Mouse (Mus musculus) stomach, embryonic 16.5 days (tissue): ENCODE results near the gene Sptssb. TPM values are rescaled to one million over a fixed set of nuclear protein-coding genes. Genes with fewer than 3 reads are reported as not detected.

ENCODE experiments used
- ATAC-seq: fragments of 200-750 bp; cut with Nextera tagmentation; 2 replicates; pipeline ENCODE4 v1.8.0; 2017; ENCODE audit warnings: moderate number of reproducible peaks, moderate TSS enrichment; ENCODE audit not compliant: insufficient read depth, low FRiP score
- H3K27ac ChIP-seq: fragments of 300-500 bp; sonication (generic); 2 replicates; pipeline ENCODE4 v1.5.1; 2014; ENCODE audit warnings: low read length
- H3K27me3 ChIP-seq: fragments of 300-500 bp; sonication (generic); 2 replicates; pipeline ENCODE4 v1.6.1; 2014; ENCODE audit warnings: low read length, control low read depth, mixed read lengths; ENCODE audit not compliant: control insufficient read depth, insufficient read depth
- H3K36me3 ChIP-seq: fragments of 300-500 bp; sonication (generic); 2 replicates; pipeline ENCODE4 v1.6.1; 2014; ENCODE audit warnings: low read length; ENCODE audit not compliant: control insufficient read depth, insufficient read depth
- H3K4me1 ChIP-seq: fragments of 300-500 bp; sonication (generic); 2 replicates; pipeline ENCODE4 v1.6.1; 2014; ENCODE audit warnings: low read length, control low read depth, mixed read lengths; ENCODE audit not compliant: control insufficient read depth, insufficient read depth
- H3K4me2 ChIP-seq: fragments of 300-500 bp; sonication (generic); 2 replicates; pipeline ENCODE4 v1.6.1; 2014; ENCODE audit warnings: low read depth, low read length, mixed read lengths
- H3K4me3 ChIP-seq: fragments of 300-500 bp; sonication (generic); replicated peaks from 2 replicates; pipeline ENCODE4 v1.5.1; 2014; ENCODE audit warnings: mild to moderate bottlenecking, low read length
- H3K9ac ChIP-seq: fragments of 300-500 bp; sonication (generic); 2 replicates; pipeline ENCODE4 v1.6.1; 2014; ENCODE audit warnings: low read length
- H3K9me3 ChIP-seq: fragments of 300-500 bp; sonication (generic); replicated peaks from 2 replicates; pipeline ENCODE4 v1.6.1; 2016; ENCODE audit warnings: low read length, control low read depth; ENCODE audit not compliant: control insufficient read depth
- WGBS: fragments of 180-500 bp; shearing (Covaris S2); extraction: QIAGEN DNeasy Blood & Tissue Kit; methylation state at CpG from one replicate; pipeline ENCODE4 v1.1.7; 2014; 5-methylcytosine and 5-hydroxymethylcytosine counted together
- polyA plus RNA-seq: library from polyadenylated mRNA; unstranded; fragments of >200 nt; fragmentation: Nextera tagmentation; extraction: Ambion mirVana; gene quantifications from 2 replicates; pipeline ENCODE4 v1.2.1, GENCODE M21; 2015

The Sptssb gene
- polyA plus RNA-seq, 1 experiment from 2014 or later = 60.5 TPM

DNA sequence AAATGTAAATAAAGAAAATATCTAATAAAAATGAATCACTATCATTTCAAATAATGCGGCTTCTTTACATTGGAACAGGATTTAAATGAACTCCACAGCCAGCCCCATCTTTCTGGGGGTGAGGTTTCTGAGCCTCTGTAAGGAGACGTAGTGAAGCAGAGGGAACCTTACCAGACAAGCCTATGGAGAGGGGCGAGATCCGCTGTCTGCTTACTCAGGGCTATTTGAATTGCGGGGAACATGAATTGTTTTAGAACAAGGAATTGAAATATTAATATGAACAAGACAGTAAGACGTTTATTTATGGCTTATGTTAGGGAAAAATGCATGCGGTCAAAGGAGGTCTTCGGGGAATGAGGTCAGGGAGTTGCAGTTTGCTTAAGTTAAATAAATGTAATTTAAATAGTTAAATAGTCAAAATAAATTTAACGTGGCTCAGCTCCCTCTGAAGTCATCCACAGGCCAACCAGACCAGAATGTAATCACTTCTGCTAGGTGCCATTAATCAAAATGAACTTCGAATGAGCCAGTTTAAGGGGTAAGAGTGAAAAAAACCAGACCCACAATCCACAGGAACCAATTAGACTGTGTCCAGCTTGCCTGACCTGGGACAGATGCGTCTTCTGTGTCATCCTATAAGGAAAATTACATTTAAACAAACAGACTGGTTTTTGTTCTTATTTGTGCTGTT is 46.6 kb downstream of the Sptssb start:
- Histone ChIP-seq H3K27ac (no peak overlapping the region), H3K9me3 (no peaks in the 10 kb centered on the region), H3K9ac (no peak overlapping the region), H3K4me2 (no peak overlapping the region), H3K4me3 (no peak overlapping the region), H3K36me3 (no peaks in the 10 kb centered on the region), H3K4me1 (no peaks in the 10 kb centered on the region; the same call in 1 of the 2 replicates), H3K27me3 (no peaks in the 10 kb centered on the region)
- 21% methylated on average over 11 of the region's 11 CpGs for WGBS
- ATAC-seq = peak; percentile 57; the same call in 1 of the 2 replicates

DNA sequence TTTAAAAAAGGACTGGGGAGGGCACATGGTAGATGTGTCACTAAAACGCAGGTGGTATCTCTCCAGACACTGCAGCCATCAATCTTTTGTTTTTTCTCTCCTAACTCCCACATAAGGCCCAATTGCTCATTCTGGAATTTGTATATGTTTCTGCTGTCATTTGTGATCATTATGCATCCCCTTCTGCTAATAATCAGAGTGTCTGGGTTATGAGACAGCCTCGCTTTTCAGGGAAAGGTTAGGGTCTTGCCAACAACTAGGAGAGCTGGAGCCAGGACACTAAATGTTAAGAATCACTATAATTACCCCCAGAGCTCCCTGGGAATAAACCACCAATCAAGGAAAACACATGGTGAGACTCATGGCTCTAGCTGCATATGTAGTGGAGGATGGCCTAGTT is 47.3 kb downstream of the Sptssb start:
- no peak overlapping the region for H3K9ac ChIP-seq
- WGBS = 38% methylated on average over 2 of the region's 2 CpGs
- H3K9me3 ChIP-seq = no peaks in the 10 kb centered on the region
- 0 out of 2 replicates have a peak, but pooled peaks have one; percentile 39 for ATAC-seq
- H3K36me3 ChIP-seq = no peaks in the 10 kb centered on the region
- no peak overlapping the region for H3K27ac ChIP-seq
- no peaks in the 10 kb centered on the region for H3K27me3 ChIP-seq
- H3K4me1 ChIP-seq = no peaks in the 10 kb centered on the region; the same call in 1 of the 2 replicates
- H3K4me3 ChIP-seq = no peak overlapping the region
- H3K4me2 ChIP-seq = no peak overlapping the region

DNA sequence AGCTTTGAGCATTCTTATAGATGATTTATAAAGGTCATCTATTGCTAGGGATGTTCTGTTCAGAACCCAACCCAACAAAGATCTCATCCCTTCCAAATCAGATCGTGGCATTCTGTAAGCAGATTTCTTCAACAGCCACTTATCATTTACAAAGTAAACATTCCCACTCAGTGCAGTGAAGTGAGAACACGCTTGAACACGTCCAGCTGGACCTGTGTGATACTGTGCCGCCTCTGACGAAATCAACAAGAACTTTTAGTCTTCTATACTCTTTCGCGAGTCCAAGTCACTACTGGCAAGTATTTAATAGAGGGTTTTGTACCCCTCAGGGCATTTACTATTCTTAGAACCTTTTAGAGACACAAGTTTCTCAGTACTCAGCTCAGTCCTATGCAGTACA is 51.3 kb downstream of the Sptssb start:
- H3K27ac ChIP-seq = no peak overlapping the region
- H3K27me3 ChIP-seq = no peaks in the 10 kb centered on the region
- H3K4me1 ChIP-seq = no peaks in the 10 kb centered on the region; the same call in 1 of the 2 replicates
- H3K4me3 ChIP-seq = no peak overlapping the region
- H3K4me2 ChIP-seq = no peak overlapping the region
- H3K9ac ChIP-seq = no peak overlapping the region
- no peaks in the 10 kb centered on the region for H3K9me3 ChIP-seq
- 41% methylated on average over 7 of the region's 7 CpGs for WGBS
- H3K36me3 ChIP-seq = no peaks in the 10 kb centered on the region
- peak; percentile 58 for ATAC-seq

DNA sequence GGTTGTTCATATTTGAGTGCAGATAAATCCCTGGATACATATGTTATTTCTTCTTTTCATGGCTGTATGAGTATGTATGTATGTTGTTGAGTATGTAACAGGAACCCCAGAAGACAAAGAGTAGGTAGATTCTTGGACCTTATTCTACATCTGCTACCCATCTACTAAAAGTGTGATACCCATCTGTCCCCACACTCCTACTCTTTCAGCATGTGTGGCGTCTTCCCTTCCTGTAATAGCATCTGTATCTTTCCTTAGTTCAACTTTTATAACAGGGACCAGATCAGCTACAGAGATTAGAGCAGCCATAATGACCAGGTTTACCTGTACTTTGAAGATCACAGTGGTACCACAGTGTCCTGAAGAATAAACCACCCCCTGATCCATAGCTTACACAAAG is 56.6 kb downstream of the Sptssb start:
- peaks cover 4% of the 10 kb centered on the region; the same call in 1 of the 2 replicates for H3K4me1 ChIP-seq
- H3K36me3 ChIP-seq = no peaks in the 10 kb centered on the region
- H3K27ac ChIP-seq = no peak overlapping the region
- 95% methylated on average over 1 of the region's 1 CpGs for WGBS
- H3K9ac ChIP-seq = no peak overlapping the region
- no peaks in the 10 kb centered on the region for H3K27me3 ChIP-seq
- no peak for ATAC-seq
- no peak overlapping the region for H3K4me2 ChIP-seq
- H3K9me3 ChIP-seq = no peaks in the 10 kb centered on the region
- no peak overlapping the region for H3K4me3 ChIP-seq

DNA sequence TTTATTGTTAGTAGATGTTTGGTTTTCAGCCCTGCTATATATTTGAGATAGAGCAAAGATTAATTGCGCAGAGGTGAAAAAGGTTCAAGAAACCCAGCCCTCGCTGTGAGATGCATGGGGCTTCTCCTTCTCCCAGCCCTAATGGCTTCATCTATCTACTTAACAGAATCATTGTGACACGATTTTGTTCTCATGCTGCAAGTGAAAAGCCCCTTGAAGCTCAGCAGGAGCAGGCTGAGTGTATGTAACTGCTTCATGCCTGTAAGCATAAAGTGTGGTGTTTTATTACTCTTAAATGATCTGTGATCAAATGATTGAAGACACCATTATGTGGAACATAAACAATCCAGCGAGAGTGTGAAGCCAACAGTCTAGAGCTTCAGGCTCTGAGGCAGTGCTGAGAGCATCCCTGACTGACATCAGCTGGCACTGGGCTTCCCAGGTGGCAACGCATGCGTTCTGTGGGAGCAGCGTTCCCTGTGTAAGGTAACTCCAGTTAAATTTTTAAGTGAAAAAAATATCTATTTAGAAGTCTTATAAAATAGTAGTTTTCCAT is 58.8 kb downstream of the Sptssb start:
- Histone ChIP-seq H3K27me3 (no peaks in the 10 kb centered on the region), H3K9ac (no peak overlapping the region), H3K4me1 (peaks cover 4% of the 10 kb centered on the region; the same call in 1 of the 2 replicates), H3K27ac (0 out of 2 replicates have a peak overlapping the region, but pooled peaks have one; percentile 33), H3K4me3 (no peak overlapping the region), H3K4me2 (no peak overlapping the region), H3K9me3 (no peaks in the 10 kb centered on the region), H3K36me3 (no peaks in the 10 kb centered on the region)
- 0 out of 2 replicates have a peak, but pooled peaks have one; percentile 14 for ATAC-seq
- 33% methylated on average over 7 of the region's 7 CpGs for WGBS

DNA sequence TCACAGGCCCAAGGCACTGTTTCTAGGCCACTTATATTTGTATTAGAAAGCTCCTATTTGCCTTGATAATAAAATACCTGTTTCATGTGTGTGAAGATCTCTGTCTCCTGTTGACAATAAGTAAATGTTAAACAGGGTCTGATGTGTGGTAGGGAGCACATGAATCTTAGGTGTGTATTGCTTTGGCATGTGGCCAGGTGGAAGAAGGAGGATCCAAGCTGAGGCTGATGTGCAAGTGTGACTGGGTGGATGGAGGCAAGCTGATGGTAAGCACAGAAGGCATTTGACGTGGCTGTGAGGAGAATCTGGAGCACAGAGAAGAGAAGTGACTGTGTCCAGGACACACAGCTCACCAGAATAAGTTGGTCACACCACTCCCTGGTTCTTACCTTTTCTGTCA is 60.6 kb downstream of the Sptssb start:
- H3K27ac ChIP-seq = no peak overlapping the region
- WGBS = 69% methylated on average over 1 of the region's 1 CpGs

DNA sequence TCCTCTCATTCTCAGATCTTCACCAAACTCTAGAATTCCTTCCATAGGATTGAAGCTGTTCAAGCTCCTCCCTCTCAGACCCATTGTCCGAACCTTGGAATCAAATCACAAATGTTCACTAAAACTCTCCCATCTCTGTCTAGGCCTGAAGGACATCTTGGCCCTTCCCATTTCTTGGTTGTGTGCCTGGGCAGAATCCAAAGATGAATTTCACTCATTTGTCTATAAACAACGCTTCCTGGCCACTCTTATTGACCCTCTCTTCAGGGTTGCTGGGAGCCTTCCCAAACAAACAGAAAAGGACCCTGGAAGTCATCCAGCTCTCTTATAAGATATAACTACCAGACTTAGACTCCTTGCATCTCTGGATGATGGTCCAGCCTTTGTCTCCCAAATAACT is 61.8 kb downstream of the Sptssb start:
- H3K4me3 ChIP-seq = no peak overlapping the region
- WGBS = 59% methylated on average over 2 of the region's 2 CpGs
- no peaks in the 10 kb centered on the region for H3K27me3 ChIP-seq
- ATAC-seq = no peak
- no peaks in the 10 kb centered on the region for H3K9me3 ChIP-seq
- no peak overlapping the region for H3K27ac ChIP-seq
- peaks cover 4% of the 10 kb centered on the region; the same call in 1 of the 2 replicates for H3K4me1 ChIP-seq
- H3K9ac ChIP-seq = no peak overlapping the region
- no peaks in the 10 kb centered on the region for H3K36me3 ChIP-seq
- H3K4me2 ChIP-seq = no peak overlapping the region

More for the DNA sequence above, 60.6 kb downstream of the Sptssb start:
- H3K4me3 ChIP-seq = no peak overlapping the region
- H3K27me3 ChIP-seq = no peaks in the 10 kb centered on the region
- no peaks in the 10 kb centered on the region for H3K9me3 ChIP-seq
- no peak overlapping the region for H3K4me2 ChIP-seq
- peaks cover 4% of the 10 kb centered on the region; the same call in 1 of the 2 replicates for H3K4me1 ChIP-seq
- no peaks in the 10 kb centered on the region for H3K36me3 ChIP-seq
- H3K9ac ChIP-seq = no peak overlapping the region
- peak; percentile 44; the same call in 1 of the 2 replicates for ATAC-seq

DNA sequence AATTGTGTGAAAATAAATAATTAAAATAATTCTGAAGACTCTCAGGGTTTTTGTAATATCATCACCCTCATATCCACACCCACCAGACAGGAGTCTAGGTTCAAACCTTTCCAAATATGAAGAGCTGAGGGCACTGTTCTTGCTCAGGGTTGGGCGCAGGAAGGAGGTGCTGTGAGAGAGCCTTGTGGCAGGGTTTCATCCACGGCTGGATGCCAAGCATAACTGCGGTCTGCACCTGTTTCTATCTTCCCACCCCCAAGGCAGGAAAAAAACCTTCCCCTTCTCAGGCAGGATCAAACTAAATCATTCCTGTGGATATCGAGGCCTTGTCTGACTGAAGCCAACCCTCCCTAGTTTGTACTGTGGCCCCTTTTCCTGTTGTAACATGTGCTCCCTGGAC is 62.2 kb downstream of the Sptssb start:
- Histone ChIP-seq H3K36me3 (no peaks in the 10 kb centered on the region), H3K4me1 (peaks cover 4% of the 10 kb centered on the region; the same call in 1 of the 2 replicates), H3K9ac (no peak overlapping the region), H3K27me3 (no peaks in the 10 kb centered on the region), H3K4me3 (no peak overlapping the region), H3K27ac (no peak overlapping the region), H3K9me3 (no peaks in the 10 kb centered on the region), H3K4me2 (no peak overlapping the region)
- WGBS = 87% methylated on average over 4 of the region's 4 CpGs
- no peak for ATAC-seq

DNA sequence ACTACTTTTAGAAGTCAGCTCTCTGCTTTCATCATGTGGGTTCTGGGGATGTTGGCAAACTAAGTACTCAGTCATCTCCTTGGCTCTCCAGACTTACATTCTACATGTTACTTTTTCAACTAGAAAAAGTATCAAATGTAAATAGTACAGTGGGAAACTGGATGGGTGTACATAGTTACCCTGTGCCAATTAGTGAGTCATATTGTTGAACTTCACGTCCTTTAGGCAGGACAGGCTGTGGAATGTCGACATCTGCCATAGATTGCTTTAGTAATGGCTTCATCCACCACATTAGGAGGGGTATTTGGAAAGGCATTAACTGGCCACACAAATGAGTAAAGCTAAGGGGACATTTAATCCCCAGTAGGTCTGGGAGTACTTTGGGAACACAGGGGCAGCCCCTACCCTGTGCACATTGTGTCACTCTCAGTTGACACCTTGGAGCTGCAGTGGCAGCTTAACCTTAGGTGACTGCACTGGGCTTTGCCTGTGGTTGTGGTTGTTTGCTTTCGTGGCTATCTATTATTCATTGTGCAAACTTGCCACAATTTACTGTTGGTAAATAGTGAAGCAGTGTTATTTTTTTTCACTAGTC is 66.8 kb downstream of the Sptssb start:
- Histone ChIP-seq H3K4me2 (no peak overlapping the region), H3K27ac (0 out of 2 replicates have a peak overlapping the region, but pooled peaks have one; percentile 13), H3K9ac (no peak overlapping the region), H3K27me3 (no peaks in the 10 kb centered on the region), H3K4me3 (no peak overlapping the region), H3K4me1 (no peaks in the 10 kb centered on the region), H3K36me3 (no peaks in the 10 kb centered on the region), H3K9me3 (no peaks in the 10 kb centered on the region)
- peak; percentile 83 for ATAC-seq
- 44% methylated on average over 3 of the region's 3 CpGs for WGBS
